Comparison of ENCODE assay signal across 26 mouse cellular contexts in the genomic region with DNA sequence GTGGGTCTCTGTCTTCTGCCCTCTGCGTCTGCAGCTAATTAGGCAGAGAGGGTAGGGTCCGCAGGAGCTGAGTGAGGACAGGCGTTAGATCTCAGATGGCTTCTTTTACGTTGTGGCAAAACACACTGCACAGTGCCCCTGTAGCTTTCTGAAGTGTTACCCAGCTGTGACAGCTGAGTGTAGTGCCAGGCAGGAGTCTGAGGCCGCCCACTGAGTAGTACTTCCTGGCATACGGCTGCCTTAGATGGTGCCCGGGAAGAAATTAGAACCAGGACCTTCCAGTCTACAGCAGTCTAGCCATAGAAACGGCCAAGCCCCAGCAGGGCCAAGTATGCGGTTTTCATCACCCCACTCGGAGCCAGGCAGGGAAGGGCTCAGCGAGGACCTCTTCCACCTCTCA. TPM values are rescaled to one million over a fixed set of nuclear protein-coding genes. Genes with fewer than 3 reads are reported as not detected.
DNase-seq lines count a peak whose midpoint lies in the region; ATAC-seq lines count a peak whose summit lies in the region.
"Had no signal": no experiment of that assay in that cellular context is flagged by ENCODE, and none has a peak within 500 bp of the region (broad histone marks: within the 10 kb centered on the region; RNA-seq: fewer than 3 reads in every experiment).

No protein-coding gene starts in this region.

- no peak overlapping the region for H3K4me3 ChIP-seq in embryonic facial prominence, embryonic 15.5 days (replicated peaks)
- no peak overlapping the region for H3K4me3 ChIP-seq in embryonic facial prominence, embryonic 10.5 days
- no peak overlapping the region for H3K4me3 ChIP-seq in hindbrain, embryonic 13.5 days
- no peak overlapping the region for H3K4me3 ChIP-seq in hindbrain, embryonic 16.5 days (ENCODE audit: low read length)
- no peak overlapping the region for H3K4me3 ChIP-seq in stomach, embryonic 16.5 days (replicated peaks; ENCODE audit: low read length)
- H3K4me3 ChIP-seq: embryonic facial prominence, embryonic 13.5 days; forebrain, embryonic 12.5 days; heart, embryonic 12.5 days; heart, embryonic 15.5 days; hindbrain, embryonic 15.5 days; intestine, embryonic 15.5 days had no signal

- H3K27me3 ChIP-seq in embryonic facial prominence, embryonic 15.5 days = peaks cover 7% of the 10 kb centered on the region
- H3K27me3 ChIP-seq in embryonic facial prominence, embryonic 10.5 days (replicated peaks; ENCODE audit: low read depth, poor library complexity, severe bottlenecking) = peaks cover 17% of the 10 kb centered on the region
- no peaks in the 10 kb centered on the region for H3K27me3 ChIP-seq in hindbrain, embryonic 13.5 days
- H3K27me3 ChIP-seq in hindbrain, embryonic 16.5 days (replicated peaks; ENCODE audit: control insufficient read depth, insufficient read depth, low read length) = no peaks in the 10 kb centered on the region
- no peaks in the 10 kb centered on the region for H3K27me3 ChIP-seq in stomach, embryonic 16.5 days (ENCODE audit: control insufficient read depth, insufficient read depth, low read length)
- H3K27me3 ChIP-seq: hindbrain, embryonic 15.5 days; intestine, embryonic 15.5 days; Patski had no signal

- WGBS in embryonic facial prominence, embryonic 15.5 days = 33% methylated on average over 11 of the region's 11 CpGs
- 63% methylated on average over 11 of the region's 11 CpGs for WGBS in embryonic facial prominence, embryonic 10.5 days
- 74% methylated on average over 11 of the region's 11 CpGs for WGBS in hindbrain, embryonic 13.5 days
- WGBS in hindbrain, embryonic 16.5 days = 62% methylated on average over 11 of the region's 11 CpGs
- 76% methylated on average over 11 of the region's 11 CpGs for WGBS in stomach, embryonic 16.5 days

- H3K27ac ChIP-seq in embryonic facial prominence, embryonic 15.5 days (replicated peaks) = peak overlapping the region; percentile 53; the same call in 1 of the 2 replicates
- H3K27ac ChIP-seq in embryonic facial prominence, embryonic 10.5 days (replicated peaks) = no peak overlapping the region
- peak overlapping the region; percentile 12; the same call in 1 of the 2 replicates for H3K27ac ChIP-seq in hindbrain, embryonic 13.5 days
- H3K27ac ChIP-seq in hindbrain, embryonic 16.5 days (ENCODE audit: low read depth, low read length) = no peak overlapping the region
- H3K27ac ChIP-seq in stomach, embryonic 16.5 days (ENCODE audit: low read length) = peak overlapping the region; percentile 36
- H3K27ac ChIP-seq: embryonic facial prominence, embryonic 13.5 days; forebrain, embryonic 12.5 days; heart, embryonic 15.5 days; hindbrain, embryonic 15.5 days; intestine, embryonic 15.5 days had no signal

- peaks cover 15% of the 10 kb centered on the region for H3K4me1 ChIP-seq in embryonic facial prominence, embryonic 15.5 days
- H3K4me1 ChIP-seq in embryonic facial prominence, embryonic 10.5 days = peaks cover 27% of the 10 kb centered on the region
- peaks cover 50% of the 10 kb centered on the region for H3K4me1 ChIP-seq in hindbrain, embryonic 13.5 days (replicated peaks)
- H3K4me1 ChIP-seq in hindbrain, embryonic 16.5 days (ENCODE audit: control insufficient read depth, insufficient read depth, low read depth, low read length) = peaks cover 15% of the 10 kb centered on the region
- H3K4me1 ChIP-seq in stomach, embryonic 16.5 days (ENCODE audit: control insufficient read depth, insufficient read depth, low read length) = no peaks in the 10 kb centered on the region
- H3K4me1 ChIP-seq: heart, embryonic 15.5 days had no signal

- H3K4me2 ChIP-seq in embryonic facial prominence, embryonic 15.5 days (replicated peaks) = no peak overlapping the region
- no peak overlapping the region for H3K4me2 ChIP-seq in hindbrain, embryonic 13.5 days
- no peak overlapping the region for H3K4me2 ChIP-seq in hindbrain, embryonic 16.5 days (ENCODE audit: low read length)
- H3K4me2 ChIP-seq in stomach, embryonic 16.5 days (ENCODE audit: low read depth, low read length) = no peak overlapping the region
- H3K4me2 ChIP-seq: embryonic facial prominence, embryonic 13.5 days; forebrain, embryonic 12.5 days; heart, embryonic 12.5 days; heart, embryonic 15.5 days; hindbrain, embryonic 15.5 days; intestine, embryonic 15.5 days had no signal

- peak; percentile 27; the same call in 1 of the 2 replicates for ATAC-seq in embryonic facial prominence, embryonic 15.5 days (ENCODE audit: insufficient number of reproducible peaks, low FRiP score, low TSS enrichment, low read depth)
- ATAC-seq in hindbrain, embryonic 13.5 days (ENCODE audit: low FRiP score) = no peak
- ATAC-seq in hindbrain, embryonic 16.5 days = no peak
- no peak for ATAC-seq in stomach, embryonic 16.5 days (ENCODE audit: insufficient read depth, low FRiP score)
- ATAC-seq: forebrain, embryonic 16.5 days; intestine, embryonic 15.5 days; Patski had no signal

- no peak overlapping the region for H3K9ac ChIP-seq in embryonic facial prominence, embryonic 15.5 days
- no peak overlapping the region for H3K9ac ChIP-seq in hindbrain, embryonic 13.5 days
- H3K9ac ChIP-seq in hindbrain, embryonic 16.5 days (ENCODE audit: low read depth, low read length) = no peak overlapping the region
- H3K9ac ChIP-seq in stomach, embryonic 16.5 days (ENCODE audit: low read length) = no peak overlapping the region; the same call in 1 of the 2 replicates
- H3K9ac ChIP-seq: forebrain, embryonic 12.5 days; heart, embryonic 12.5 days; heart, embryonic 15.5 days; intestine, embryonic 15.5 days had no signal

- H3K36me3 ChIP-seq in embryonic facial prominence, embryonic 15.5 days = 0 out of 2 replicates have a peak, but pooled peaks cover 13% of the 10 kb centered on the region
- H3K36me3 ChIP-seq in embryonic facial prominence, embryonic 10.5 days (replicated peaks) = peaks cover 60% of the 10 kb centered on the region
- peaks cover 29% of the 10 kb centered on the region for H3K36me3 ChIP-seq in hindbrain, embryonic 13.5 days
- no peaks in the 10 kb centered on the region; the same call in 1 of the 2 replicates for H3K36me3 ChIP-seq in hindbrain, embryonic 16.5 days (ENCODE audit: control insufficient read depth, insufficient read depth, low read length)
- H3K36me3 ChIP-seq in stomach, embryonic 16.5 days (ENCODE audit: control insufficient read depth, insufficient read depth, low read length) = no peaks in the 10 kb centered on the region; the same call in 1 of the 2 replicates
- H3K36me3 ChIP-seq: heart, embryonic 15.5 days; hindbrain, embryonic 15.5 days had no signal

- no peak for DNase-seq in embryonic facial prominence, embryonic 10.5 days (ENCODE audit: low spot score)
- peak; percentile 60 for DNase-seq in brain, adult 2 months (ENCODE audit: low read depth, low spot score)
- DNase-seq in yolk sac, embryonic 10.5 days (ENCODE audit: low spot score) = no peak
- DNase-seq: adrenal gland, postnatal 10 days; adrenal gland, postnatal 36 days; B cell, adult 2 months; cerebellum, adult 11 months; cerebellum, adult 8-10 months; gastrocnemius, postnatal 25 days; heart, adult 18-20 months; heart, postnatal 10 days; heart, postnatal 4 days; kidney, adult 11 months had no signal

- H3K9me3 ChIP-seq in embryonic facial prominence, embryonic 15.5 days (replicated peaks) = no peaks in the 10 kb centered on the region
- H3K9me3 ChIP-seq in embryonic facial prominence, embryonic 10.5 days = no peaks in the 10 kb centered on the region
- no peaks in the 10 kb centered on the region for H3K9me3 ChIP-seq in hindbrain, embryonic 13.5 days
- H3K9me3 ChIP-seq in hindbrain, embryonic 16.5 days (ENCODE audit: control insufficient read depth, low read length) = no peaks in the 10 kb centered on the region
- no peaks in the 10 kb centered on the region for H3K9me3 ChIP-seq in stomach, embryonic 16.5 days (replicated peaks; ENCODE audit: control insufficient read depth, low read length)
- H3K9me3 ChIP-seq: embryonic facial prominence, embryonic 13.5 days; forebrain, embryonic 12.5 days; heart, embryonic 12.5 days; heart, embryonic 15.5 days; hindbrain, embryonic 15.5 days; intestine, embryonic 15.5 days had no signal

RNA-seq across cellular contexts. Expression of gene Engase, which starts 8.7 kb away (rescaled TPM):
- 8.6 and 8.7 TPM in 2 replicates for polyA plus RNA-seq in embryonic facial prominence, embryonic 15.5 days (2015; fragmentation: Nextera tagmentation; extraction: Ambion mirVana)
- 7.9 and 8.5 TPM in 2 replicates for polyA plus RNA-seq in embryonic facial prominence, embryonic 10.5 days (2016; fragmentation: Nextera tagmentation; extraction: Ambion mirVana)
- 7.0 and 7.1 TPM in 2 replicates for polyA plus RNA-seq in hindbrain, embryonic 13.5 days (2015; fragmentation: Nextera tagmentation; extraction: Ambion mirVana)
- 6.5 and 8.7 TPM in 2 replicates for polyA plus RNA-seq in hindbrain, embryonic 16.5 days (2015; fragmentation: Nextera tagmentation; extraction: Ambion mirVana)
- 10.0 and 11.3 TPM in 2 replicates for polyA plus RNA-seq in stomach, embryonic 16.5 days (2015; fragmentation: Nextera tagmentation; extraction: Ambion mirVana)

RNA-seq across cellular contexts. Expression of gene C1qtnf1, which starts 57.3 kb away (rescaled TPM):
- polyA plus RNA-seq in embryonic facial prominence, embryonic 15.5 days (2015; fragmentation: Nextera tagmentation; extraction: Ambion mirVana) = 19.0 and 23.0 TPM in 2 replicates
- polyA plus RNA-seq in embryonic facial prominence, embryonic 10.5 days (2016; fragmentation: Nextera tagmentation; extraction: Ambion mirVana) = 2.6 and 3.4 TPM in 2 replicates
- 2.8 and 3.4 TPM in 2 replicates for polyA plus RNA-seq in hindbrain, embryonic 13.5 days (2015; fragmentation: Nextera tagmentation; extraction: Ambion mirVana)
- 4.4 and 7.0 TPM in 2 replicates for polyA plus RNA-seq in hindbrain, embryonic 16.5 days (2015; fragmentation: Nextera tagmentation; extraction: Ambion mirVana)
- polyA plus RNA-seq in stomach, embryonic 16.5 days (2015; fragmentation: Nextera tagmentation; extraction: Ambion mirVana) = 9.5 and 10.4 TPM in 2 replicates
- polyA plus RNA-seq: G1E had no signal

Comparison
In these comparisons a context has a peak if more than half of its experiments do, and no peak if none do; other contexts are left out.
1. H3K27ac ChIP-seq: peak in embryonic facial prominence, embryonic 15.5 days (single experiment), hindbrain, embryonic 13.5 days (single experiment) and stomach, embryonic 16.5 days (single experiment); none in embryonic facial prominence, embryonic 10.5 days (single experiment) and hindbrain, embryonic 16.5 days (single experiment).